Mouse (Mus musculus): ENCODE data around the gene Pigz.

- TF ChIP-seq POLR2A (IDR thresholded peaks at IDR 0.05; ENCODE audit: insufficient read depth, low read depth, low read length) (no peak), CTCF (IDR thresholded peaks at IDR 0.05) (no peak), EP300 (IDR thresholded peaks at IDR 0.05; ENCODE audit: insufficient read depth, low read depth, low read length) (no peak)
These were observed 13.7 kb downstream of the Pigz start for GRCm38 (mm10) chr16:31947333-31947732.

Data from heart, adult 2 months (tissue).